Mouse (Mus musculus) lung, postnatal 4 days (tissue): ENCODE data around the gene Kif6.

ENCODE experiments used
- DNase-seq, 2 experiments: peaks; one replicate each; pipeline ENCODE4 v3.0.0; 2021

Gene Kif6

GRCm38 (mm10) chr17:49739896-49740679 lies 125.2 kb downstream of the Kif6 start:
- no peak for DNase-seq

GRCm38 (mm10) chr17:49741172-49741571 lies 126.2 kb downstream of the Kif6 start:
- DNase-seq = no peak

GRCm38 (mm10) chr17:49741927-49742326 lies 127.0 kb downstream of the Kif6 start:
- no peak for DNase-seq

GRCm38 (mm10) chr17:49743580-49744463 lies 128.9 kb downstream of the Kif6 start:
- no peak for DNase-seq

- DNase-seq = no peak
These were observed 136.0 kb downstream of the Kif6 start for GRCm38 (mm10) chr17:49750889-49751324.

GRCm38 (mm10) chr17:49753874-49754273 lies 138.9 kb downstream of the Kif6 start:
- no peak for DNase-seq

GRCm38 (mm10) chr17:49756862-49757261 lies 141.9 kb downstream of the Kif6 start:
- peak; percentile 50 to 71 for DNase-seq

GRCm38 (mm10) chr17:49759047-49759446 lies 144.1 kb downstream of the Kif6 start:
- no peak for DNase-seq

GRCm38 (mm10) chr17:49761260-49761659 lies 146.3 kb downstream of the Kif6 start:
- DNase-seq = no peak

GRCm38 (mm10) chr17:49761838-49762237 lies 146.9 kb downstream of the Kif6 start:
- peak in 1 of 2 experiments; percentile 15 for DNase-seq

- no peak for DNase-seq
These were observed 150.0 kb downstream of the Kif6 start for GRCm38 (mm10) chr17:49764963-49765362.

- no peak for DNase-seq
These were observed 152.9 kb downstream of the Kif6 start for GRCm38 (mm10) chr17:49767717-49768370.

GRCm38 (mm10) chr17:49771703-49772315 lies 156.9 kb downstream of the Kif6 start:
- DNase-seq = peak in 1 of 2 experiments; percentile 30

- no peak for DNase-seq
These were observed 162.3 kb downstream of the Kif6 start for GRCm38 (mm10) chr17:49777115-49777839.

- DNase-seq = no peak
These were observed 164.1 kb downstream of the Kif6 start for GRCm38 (mm10) chr17:49779066-49779465.

GRCm38 (mm10) chr17:49779576-49779975 lies 164.6 kb downstream of the Kif6 start:
- DNase-seq = no peak

GRCm38 (mm10) chr17:49785851-49786250 lies 170.9 kb downstream of the Kif6 start:
- DNase-seq = no peak

GRCm38 (mm10) chr17:49787351-49787750 lies 172.4 kb downstream of the Kif6 start:
- DNase-seq = no peak

- no peak for DNase-seq
These were observed 173.4 kb downstream of the Kif6 start for GRCm38 (mm10) chr17:49788187-49788974.

- no peak for DNase-seq
These were observed 176.6 kb downstream of the Kif6 start for GRCm38 (mm10) chr17:49791546-49791945.

GRCm38 (mm10) chr17:49792217-49792743 lies 177.3 kb downstream of the Kif6 start:
- DNase-seq = no peak
